Mouse (Mus musculus) spleen, adult 12 weeks (tissue): ENCODE measurements around the gene Cited2.

Experiments used
- DNase-seq: peaks from one replicate; pipeline ENCODE4 v3.0.0; 2022; ENCODE audit warnings: low spot score

Gene Cited2

GRCm38 (mm10) chr10:17722653-17723410 is at the start of gene Cited2:
Cited2 (plus strand) TSS chr10:17723218.
- DNase-seq: peak; percentile 90

GRCm38 (mm10) chr10:17674454-17674853 is 48.6 kb upstream of the Cited2 start:
- no peak for DNase-seq

- no peak for DNase-seq
Measured at GRCm38 (mm10) chr10:17674869-17675268, 48.1 kb upstream of the Cited2 start.

- no peak for DNase-seq
Measured at GRCm38 (mm10) chr10:17676464-17676863, 46.6 kb upstream of the Cited2 start.

GRCm38 (mm10) chr10:17677308-17677707 is 45.7 kb upstream of the Cited2 start:
- no peak for DNase-seq

- no peak for DNase-seq
Measured at GRCm38 (mm10) chr10:17680432-17681382, 42.3 kb upstream of the Cited2 start.

- DNase-seq: no peak
Measured at GRCm38 (mm10) chr10:17681386-17681785, 41.6 kb upstream of the Cited2 start.

- no peak for DNase-seq
Measured at GRCm38 (mm10) chr10:17683852-17684428, 39.1 kb upstream of the Cited2 start.

GRCm38 (mm10) chr10:17689806-17690205 is 33.2 kb upstream of the Cited2 start:
- no peak for DNase-seq

GRCm38 (mm10) chr10:17691709-17692108 is 31.3 kb upstream of the Cited2 start:
- DNase-seq: no peak

GRCm38 (mm10) chr10:17695801-17696200 is 27.2 kb upstream of the Cited2 start:
- DNase-seq: no peak

- DNase-seq: no peak
Measured at GRCm38 (mm10) chr10:17697376-17698265, 25.4 kb upstream of the Cited2 start.

- DNase-seq: no peak
Measured at GRCm38 (mm10) chr10:17705466-17705973, 17.5 kb upstream of the Cited2 start.

GRCm38 (mm10) chr10:17710753-17711152 is 12.3 kb upstream of the Cited2 start:
- no peak for DNase-seq

- DNase-seq: no peak
Measured at GRCm38 (mm10) chr10:17719009-17719570, 3.9 kb upstream of the Cited2 start.

- DNase-seq: no peak
Measured at GRCm38 (mm10) chr10:17719646-17720045, 3.4 kb upstream of the Cited2 start.

- DNase-seq: no peak
Measured at GRCm38 (mm10) chr10:17720891-17721601, 2.0 kb upstream of the Cited2 start.

- DNase-seq: no peak
Measured at GRCm38 (mm10) chr10:17721602-17722121, 1.4 kb upstream of the Cited2 start.

- DNase-seq: peak; percentile 77
Measured at GRCm38 (mm10) chr10:17722158-17722557, 860 bp upstream of the Cited2 start.

- DNase-seq: no peak
Measured at GRCm38 (mm10) chr10:17723421-17723841, 413 bp downstream of the Cited2 start.
